Mouse (Mus musculus) brain, embryonic 14.5 days (tissue): Measurements from ENCODE around the gene Snf8.

Source experiments
- CTCF ChIP-seq: fragments of 200-500 bp; IDR thresholded peaks from 2 replicates; pipeline ENCODE4 v1.5.1; 2012; ENCODE audit warnings: inconsistent platforms, mild to moderate bottlenecking, moderate library complexity, borderline replicate concordance; ENCODE audit not compliant: insufficient read depth, insufficient read length; ENCODE audit errors: extremely low read depth
- POLR2A ChIP-seq: fragments of 200-500 bp; IDR thresholded peaks from 2 replicates; pipeline ENCODE4 v1.6.1; 2012; ENCODE audit warnings: mild to moderate bottlenecking, inconsistent platforms, borderline replicate concordance; ENCODE audit not compliant: poor library complexity, insufficient read depth, insufficient read length, severe bottlenecking; ENCODE audit errors: extremely low read depth

DNA sequence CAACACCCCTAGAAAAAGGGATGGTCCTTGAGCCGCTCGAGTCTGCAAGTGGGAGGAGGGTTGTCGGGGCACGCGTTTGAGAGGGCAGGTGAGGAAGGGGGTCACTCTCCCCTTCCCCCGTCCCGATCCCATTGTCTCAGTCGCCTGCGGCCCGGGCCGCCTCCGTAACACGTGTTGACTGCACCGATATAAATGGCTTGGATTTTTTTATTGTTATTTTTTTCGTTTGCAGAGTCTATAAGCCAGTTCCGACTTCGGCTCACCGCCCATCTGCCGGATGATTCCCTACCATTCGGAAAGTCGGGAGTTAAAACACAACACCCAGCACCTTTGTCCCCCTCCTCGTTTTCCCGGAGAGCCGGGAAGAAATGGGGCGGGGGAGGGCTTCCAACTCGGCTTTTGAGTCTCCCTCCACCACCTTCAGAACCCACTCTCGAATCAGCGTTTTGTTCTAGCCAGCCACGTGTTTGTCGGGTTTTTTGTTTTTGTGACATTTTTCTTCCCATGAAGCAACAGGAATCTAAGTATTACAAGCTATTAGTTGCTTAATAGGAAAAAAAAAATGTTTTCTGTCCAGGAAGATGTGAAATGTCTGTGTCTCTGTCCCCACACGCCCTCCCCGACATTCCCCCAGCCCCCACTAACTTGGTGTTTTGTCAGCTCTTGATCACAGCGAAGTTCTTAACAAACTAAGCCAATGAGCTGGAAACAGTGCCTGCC is 27.0 kb upstream of the Snf8 start:
- TF ChIP-seq CTCF (no peak), POLR2A (no peak)
